Mouse (Mus musculus) kidney, adult 2 months (tissue): ENCODE results near the gene Alkbh4. TPM values are rescaled to one million over a fixed set of nuclear protein-coding genes. Genes with fewer than 3 reads are reported as not detected.

ENCODE experiments used
- DNase-seq: peaks from one replicate; pipeline ENCODE4 v3.0.0; 2021
- H3K27ac ChIP-seq: fragments of 200-500 bp; 2 replicates; pipeline ENCODE4 v1.5.1; 2012; ENCODE audit warnings: low read depth, low read length, control low read depth, inconsistent platforms; ENCODE audit not compliant: insufficient read depth
- H3K27me3 ChIP-seq: fragments of 200-500 bp; replicated peaks from 2 replicates; pipeline ENCODE4 v1.6.1; 2012; ENCODE audit warnings: mild to moderate bottlenecking, moderate library complexity, low read length, inconsistent platforms; ENCODE audit not compliant: control insufficient read depth, insufficient read depth
- H3K36me3 ChIP-seq: fragments of 200-500 bp; 2 replicates; pipeline ENCODE4 v1.6.1; 2012; ENCODE audit warnings: mild to moderate bottlenecking, moderate library complexity, low read length, inconsistent platforms; ENCODE audit not compliant: control insufficient read depth, insufficient read depth
- H3K4me1 ChIP-seq: fragments of 200-500 bp; 2 replicates; pipeline ENCODE4 v1.6.1; 2011; ENCODE audit warnings: low read length; ENCODE audit not compliant: control insufficient read depth, insufficient read depth
- H3K4me3 ChIP-seq: fragments of 200-500 bp; 2 replicates; pipeline ENCODE4 v1.5.1; 2011; ENCODE audit warnings: mild to moderate bottlenecking, low read depth, low read length, control low read depth; ENCODE audit not compliant: insufficient read depth
- CTCF ChIP-seq: fragments of 200-500 bp; conservative IDR thresholded peaks from 2 replicates; pipeline ENCODE4 v1.5.1; 2011; ENCODE audit warnings: low read depth, mild to moderate bottlenecking, control low read depth, low read length, moderate library complexity, mixed read lengths; ENCODE audit not compliant: insufficient read depth, insufficient read length
- POLR2A ChIP-seq: fragments of 200-500 bp; IDR thresholded peaks from one replicate; pipeline ENCODE4 v1.6.1; 2011; ENCODE audit warnings: low read depth, low read length, control low read depth
- whole genome bisulfite sequencing: fragments of 180-500 bp; shearing (Covaris S2); methylation state at CpG from one replicate; pipeline ENCODE4 v1.1.7; 2018; 5-methylcytosine and 5-hydroxymethylcytosine counted together
- polyA plus RNA-seq: library from polyadenylated mRNA; depleted of rRNA; stranded (reverse); fragments of >200 nt; gene quantifications from 2 replicates; pipeline ENCODE4 v1.2.3, GENCODE M21; 2012; rRNA removed

The Alkbh4 gene
- polyA plus RNA-seq, 1 experiment = 11.1 TPM

- no peak for DNase-seq
- TF ChIP-seq CTCF (no peak), POLR2A (no peak)
- H3K27ac ChIP-seq = no peak overlapping the region
- no peaks in the 10 kb centered on the region for H3K27me3 ChIP-seq
- no peak overlapping the region for H3K4me3 ChIP-seq
- H3K36me3 ChIP-seq = no peaks in the 10 kb centered on the region; the same call in none of the 2 replicates
- WGBS = 90% methylated on average over 4 of the region's 4 CpGs
- 0 out of 2 replicates have a peak, but pooled peaks cover 3% of the 10 kb centered on the region for H3K4me1 ChIP-seq
Measured at GRCm38 (mm10) chr5:136182830-136183229, 46.9 kb downstream of the Alkbh4 start.

GRCm38 (mm10) chr5:136183766-136184165, 47.8 kb downstream of the Alkbh4 start:
- H3K4me1 ChIP-seq = 0 out of 2 replicates have a peak, but pooled peaks cover 3% of the 10 kb centered on the region
- no peak overlapping the region for H3K4me3 ChIP-seq
- no peak for DNase-seq
- WGBS = 90% methylated on average over 7 of the region's 7 CpGs
- TF ChIP-seq CTCF (no peak), POLR2A (no peak)
- H3K27me3 ChIP-seq = no peaks in the 10 kb centered on the region
- no peak overlapping the region for H3K27ac ChIP-seq
- no peaks in the 10 kb centered on the region; the same call in none of the 2 replicates for H3K36me3 ChIP-seq

DNA sequence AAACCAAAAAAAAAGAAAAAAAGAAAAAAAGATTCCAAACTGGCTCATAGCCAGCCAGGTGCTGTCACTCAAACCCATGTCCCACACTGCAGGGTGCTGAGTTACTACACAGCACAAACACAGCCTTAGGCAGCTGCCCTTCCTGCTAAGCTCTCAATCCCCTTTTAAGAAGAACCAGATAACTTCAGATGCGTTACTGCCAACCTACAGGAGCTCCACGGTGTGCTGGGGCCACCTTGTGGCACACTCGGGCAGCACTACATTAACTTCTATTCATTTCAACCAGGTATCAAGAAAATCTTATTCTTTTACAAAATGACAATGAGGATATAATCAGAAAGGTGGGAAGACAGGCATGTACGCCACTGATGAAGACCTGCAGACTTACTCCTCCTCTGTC, 50.8 kb downstream of the Alkbh4 start:
- WGBS = 31% methylated on average over 4 of the region's 4 CpGs
- peak; percentile 55 for DNase-seq
- H3K36me3 ChIP-seq = no peaks in the 10 kb centered on the region; the same call in none of the 2 replicates

More for the DNA sequence above, 50.8 kb downstream of the Alkbh4 start:
- H3K4me3 ChIP-seq = no peak overlapping the region
- no peak for TF ChIP-seq POLR2A
- TF ChIP-seq CTCF = peak; percentile 86
- no peaks in the 10 kb centered on the region for H3K27me3 ChIP-seq
- no peak overlapping the region for H3K27ac ChIP-seq
- H3K4me1 ChIP-seq = 0 out of 2 replicates have a peak, but pooled peaks cover 3% of the 10 kb centered on the region

Other genes starting within 250 kb of the Alkbh4 start
- gene Hspb1, start 248.2 kb upstream of the Alkbh4 start, polyA plus RNA-seq = 77.2 and 77.8 TPM in 2 replicates
- gene Ywhag, start 201.5 kb upstream of the Alkbh4 start, polyA plus RNA-seq = 47.9 and 57.1 TPM in 2 replicates
- gene Ssc4d, start 161.6 kb upstream of the Alkbh4 start, polyA plus RNA-seq = 4.3 and 5.0 TPM in 2 replicates
- gene Zp3, start 156.0 kb upstream of the Alkbh4 start, polyA plus RNA-seq = 0.08 TPM in 1 of 2 replicates, not detected in the other
- gene Dtx2, start 141.3 kb upstream of the Alkbh4 start, polyA plus RNA-seq = 16.3 and 16.7 TPM in 2 replicates
- 7.7 and 8.1 TPM in 2 replicates for gene Upk3b, start 97.7 kb upstream of the Alkbh4 start, polyA plus RNA-seq
- gene Upk3bl, start 81.7 kb upstream of the Alkbh4 start, polyA plus RNA-seq = 0.52 and 0.96 TPM in 2 replicates
- gene Rasa4, start 52.2 kb upstream of the Alkbh4 start, polyA plus RNA-seq = 7.6 and 9.1 TPM in 2 replicates
- gene Polr2j, start 19.5 kb upstream of the Alkbh4 start, polyA plus RNA-seq = 88.9 and 103 TPM in 2 replicates
- 18.4 and 19.9 TPM in 2 replicates for gene Lrwd1, start 72 bp upstream of the Alkbh4 start, polyA plus RNA-seq
- 9.7 and 12.7 TPM in 2 replicates for gene Orai2, start 34.6 kb downstream of the Alkbh4 start, polyA plus RNA-seq
- gene Prkrip1, start 62.8 kb downstream of the Alkbh4 start, polyA plus RNA-seq = 9.0 and 14.1 TPM in 2 replicates
- 7.5 and 8.7 TPM in 2 replicates for gene Sh2b2, start 110.4 kb downstream of the Alkbh4 start, polyA plus RNA-seq